In genomic region chr5:65764786-65765634, GRCm38 (mm10) we compare ENCODE assay signal across 8 mouse cellular contexts. TPM values are rescaled to one million over a fixed set of nuclear protein-coding genes. Genes with fewer than 3 reads are reported as not detected.
DNase-seq lines count a peak whose midpoint lies in the region; ATAC-seq and TF ChIP-seq lines count a peak whose summit lies in the region.

No protein-coding gene starts in this region.

- H3K9me3 ChIP-seq in heart, embryonic 13.5 days, result no peaks in the 10 kb centered on the region
- no peaks in the 10 kb centered on the region for H3K9me3 ChIP-seq in kidney, postnatal 0 days (replicated peaks; ENCODE audit: low read length)
- no peaks in the 10 kb centered on the region for H3K9me3 ChIP-seq in liver, embryonic 12.5 days (replicated peaks)

- H3K4me1 ChIP-seq in heart, embryonic 13.5 days, result peaks cover 29% of the 10 kb centered on the region
- H3K4me1 ChIP-seq in kidney, postnatal 0 days (replicated peaks; ENCODE audit: insufficient read depth, low read length), result no peaks in the 10 kb centered on the region
- H3K4me1 ChIP-seq in liver, embryonic 12.5 days, result peaks cover 39% of the 10 kb centered on the region

- no peaks in the 10 kb centered on the region for H3K27me3 ChIP-seq in heart, embryonic 13.5 days (replicated peaks)
- no peaks in the 10 kb centered on the region for H3K27me3 ChIP-seq in kidney, postnatal 0 days (ENCODE audit: insufficient read depth, low read length)
- H3K27me3 ChIP-seq in liver, embryonic 12.5 days (replicated peaks), result no peaks in the 10 kb centered on the region
- no peaks in the 10 kb centered on the region for H3K27me3 ChIP-seq in splenic B cell, adult 2 months (ENCODE audit: control insufficient read depth, insufficient read depth, low read length, poor library complexity, severe bottlenecking)

- H3K4me3 ChIP-seq in heart, embryonic 13.5 days, result peak overlapping the region; percentile 77
- H3K4me3 ChIP-seq in kidney, postnatal 0 days (replicated peaks; ENCODE audit: low read depth, low read length), result peak overlapping the region; percentile 77
- peak overlapping the region; percentile 81 for H3K4me3 ChIP-seq in liver, embryonic 12.5 days

- peak; percentile 75 for ATAC-seq in heart, embryonic 13.5 days (ENCODE audit: extremely low read depth, insufficient number of reproducible peaks, low FRiP score, low TSS enrichment)
- peak; percentile 90 for ATAC-seq in kidney, postnatal 0 days (replicated peaks; ENCODE audit: low FRiP score, low read depth)
- peak; percentile 87 for ATAC-seq in liver, embryonic 12.5 days

- H3K27ac ChIP-seq in heart, embryonic 13.5 days (replicated peaks), result peak overlapping the region; percentile 100
- H3K27ac ChIP-seq in kidney, postnatal 0 days, result peak overlapping the region; percentile 99
- peak overlapping the region; percentile 98 for H3K27ac ChIP-seq in liver, embryonic 12.5 days

- peaks cover 4% of the 10 kb centered on the region; the same call in 1 of the 2 replicates for H3K36me3 ChIP-seq in heart, embryonic 13.5 days
- H3K36me3 ChIP-seq in kidney, postnatal 0 days (ENCODE audit: insufficient read depth, low read length), result no peaks in the 10 kb centered on the region
- H3K36me3 ChIP-seq in liver, embryonic 12.5 days, result peaks cover 11% of the 10 kb centered on the region
- no peaks in the 10 kb centered on the region for H3K36me3 ChIP-seq in splenic B cell, adult 2 months (ENCODE audit: control insufficient read depth, insufficient read depth, low read length, poor library complexity, severe bottlenecking)

- DNase-seq in CD8-positive naive resting alpha-beta T cell, adult 2 months (ENCODE audit: low read depth in 2 of 2, low spot score in 2 of 2), result peak; percentile 81 to 83
- DNase-seq in c-Kit-positive CD71-negative TER-119-negative erythroid progenitor cells, embryonic 14.5 days (ENCODE audit: low read depth), result peak; percentile 85
- DNase-seq in fibroblast of lung, adult 2 months (ENCODE audit: low read depth), result peak; percentile 83
- DNase-seq in kidney, postnatal 0 days (ENCODE audit: low spot score), result peak; percentile 97
- DNase-seq in naive thymus-derived CD4-positive, alpha-beta T cell, adult 2 months (ENCODE audit: low read depth), result peak; percentile 93
- peak; percentile 93 for DNase-seq in splenic B cell, adult 2 months (ENCODE audit: low read depth, low spot score)

- peak overlapping the region; percentile 92 for H3K4me2 ChIP-seq in heart, embryonic 13.5 days
- peak overlapping the region; percentile 94 for H3K4me2 ChIP-seq in kidney, postnatal 0 days (ENCODE audit: low read length)
- H3K4me2 ChIP-seq in liver, embryonic 12.5 days, result peak overlapping the region; percentile 96

- H3K9ac ChIP-seq in heart, embryonic 13.5 days, result peak overlapping the region; percentile 96
- peak overlapping the region; percentile 96 for H3K9ac ChIP-seq in kidney, postnatal 0 days (ENCODE audit: low read depth, low read length)
- H3K9ac ChIP-seq in liver, embryonic 12.5 days, result peak overlapping the region; percentile 95

- TF ChIP-seq CTCF in kidney, postnatal 0 days (IDR thresholded peaks at IDR 0.05; ENCODE audit: low read depth), result no peak

- WGBS in heart, embryonic 13.5 days, result 5% methylated on average over 36 of the region's 36 CpGs
- 3% methylated on average over 36 of the region's 36 CpGs for WGBS in kidney, postnatal 0 days
- WGBS in liver, embryonic 12.5 days (ENCODE audit: insufficient replicate concordance), result 8% methylated on average over 36 of the region's 36 CpGs

RNA-seq across cellular contexts. Expression of gene N4bp2, which starts 1.7 kb away (rescaled TPM):
- 15.4 and 15.9 TPM in 2 replicates for polyA plus RNA-seq in heart, embryonic 13.5 days (2015; fragmentation: Nextera tagmentation; extraction: Ambion mirVana)
- 14.9 and 15.8 TPM in 2 replicates for polyA plus RNA-seq in kidney, postnatal 0 days (2015; fragmentation: Nextera tagmentation; extraction: Ambion mirVana)
- polyA plus RNA-seq in liver, embryonic 12.5 days (2016; fragmentation: Nextera tagmentation; extraction: Ambion mirVana), result 17.9 and 18.5 TPM in 2 replicates

Comparison
In these comparisons a context has a peak if more than half of its experiments do, and no peak if none do; other contexts are left out.
1. Peak in every context shown above with its lines: DNase-seq, ATAC-seq, H3K4me3 ChIP-seq and H3K27ac ChIP-seq.